Mouse (Mus musculus): ENCODE results near the gene Cdc37. TPM values are rescaled to one million over a fixed set of nuclear protein-coding genes. Genes with fewer than 3 reads are reported as not detected.

The Cdc37 gene
- polyA plus RNA-seq, 1 experiment from 2014 or later: 328 TPM

DNA sequence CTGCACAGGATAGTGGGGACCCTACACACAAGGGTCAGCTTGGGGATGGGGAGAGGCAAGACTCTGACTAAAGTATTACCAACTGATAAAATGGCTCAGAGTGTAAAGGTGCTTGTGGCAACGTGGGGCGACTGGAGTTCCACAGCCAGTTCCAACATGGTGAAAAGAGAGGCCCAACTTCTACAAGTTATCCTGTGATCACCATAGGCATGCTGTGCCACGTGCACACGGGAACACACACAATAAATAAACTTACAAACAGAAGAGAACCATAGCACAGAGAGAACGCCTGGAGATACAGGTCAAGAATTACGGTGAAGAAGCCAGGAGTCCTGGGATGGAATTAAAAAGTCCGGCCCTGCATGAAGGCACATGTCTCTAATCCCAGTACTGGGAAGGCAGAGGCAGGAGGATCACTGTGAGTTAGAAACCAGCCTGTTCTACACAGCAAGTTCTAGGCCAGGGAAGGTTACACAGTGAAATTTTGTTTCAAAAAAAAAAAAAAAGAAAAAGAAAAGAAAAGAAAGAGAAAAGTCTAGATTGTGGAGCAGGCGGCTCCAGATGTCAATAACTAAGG is 617 bp downstream of the Cdc37 start:
- no peaks in the 10 kb centered on the region for H3K27me3 ChIP-seq
- H3K27ac ChIP-seq: peak overlapping the region; percentile 77
- ATAC-seq (ENCODE audit: insufficient number of reproducible peaks, insufficient read depth, low FRiP score, low TSS enrichment, low read depth): no peak
- WGBS: 11% methylated on average over 8 of the region's 8 CpGs
- H3K4me3 ChIP-seq: peak overlapping the region; percentile 78
- H3K9ac ChIP-seq: peak overlapping the region; percentile 87
- peak overlapping the region; percentile 91 for H3K4me2 ChIP-seq
- H3K36me3 ChIP-seq: peaks cover 27% of the 10 kb centered on the region
- H3K9me3 ChIP-seq: no peaks in the 10 kb centered on the region
- H3K4me1 ChIP-seq: peaks cover 57% of the 10 kb centered on the region

DNA sequence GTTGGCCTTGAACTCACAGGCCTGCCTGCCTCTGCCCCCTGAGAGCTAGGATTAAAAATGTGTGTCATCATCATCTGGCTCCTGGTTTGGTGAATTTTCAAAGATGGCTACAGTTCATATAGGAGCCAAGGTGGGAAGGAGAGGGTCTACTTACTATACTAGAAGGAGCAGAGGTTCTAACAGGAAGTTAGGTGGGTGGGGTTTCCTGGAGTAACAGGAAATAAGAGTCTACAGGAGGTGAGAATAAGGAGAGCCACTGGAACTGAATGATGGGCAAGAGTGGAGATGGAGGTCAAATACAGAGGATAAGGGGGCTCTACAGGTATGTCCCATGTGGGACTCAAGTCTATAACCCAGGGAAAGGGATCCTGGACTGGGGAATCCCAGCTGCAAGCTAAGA is 1.4 kb downstream of the Cdc37 start:
- Histone ChIP-seq H3K27ac (no peak overlapping the region), H3K9me3 (no peaks in the 10 kb centered on the region), H3K36me3 (peaks cover 34% of the 10 kb centered on the region), H3K9ac (peak overlapping the region; percentile 87), H3K27me3 (no peaks in the 10 kb centered on the region), H3K4me3 (peak overlapping the region; percentile 78), H3K4me1 (peaks cover 49% of the 10 kb centered on the region), H3K4me2 (peak overlapping the region; percentile 91)
- ATAC-seq (ENCODE audit: insufficient number of reproducible peaks, insufficient read depth, low FRiP score, low TSS enrichment, low read depth): no peak

DNA sequence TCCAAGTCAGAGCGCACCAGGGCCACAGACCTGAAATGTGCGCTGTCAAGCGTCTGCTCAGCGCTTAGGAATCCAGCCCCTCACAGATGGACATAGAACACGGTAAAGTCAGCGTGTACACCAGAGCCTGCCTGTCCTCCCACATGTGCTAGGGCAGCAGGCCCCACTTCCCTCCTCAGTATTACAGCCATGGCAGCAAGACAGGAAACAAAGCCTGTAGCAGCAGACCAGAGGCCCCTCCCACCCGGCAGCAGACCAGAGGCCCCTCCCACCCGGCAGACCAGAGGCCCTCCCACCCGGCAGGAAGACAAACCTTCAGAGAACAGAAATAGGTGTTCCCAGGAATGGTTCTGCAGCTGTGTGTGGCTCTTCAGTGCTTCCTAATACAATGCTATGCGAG is 3.1 kb downstream of the Cdc37 start:
- 45% methylated on average over 10 of the region's 10 CpGs for WGBS
- Histone ChIP-seq H3K4me2 (peak overlapping the region; percentile 47), H3K27me3 (no peaks in the 10 kb centered on the region), H3K36me3 (peaks cover 51% of the 10 kb centered on the region), H3K27ac (no peak overlapping the region), H3K4me1 (peaks cover 37% of the 10 kb centered on the region), H3K9ac (peak overlapping the region; percentile 65), H3K9me3 (no peaks in the 10 kb centered on the region), H3K4me3 (peak overlapping the region; percentile 13; the same call in 1 of the 2 replicates)
- ATAC-seq (ENCODE audit: insufficient number of reproducible peaks, insufficient read depth, low FRiP score, low TSS enrichment, low read depth): no peak

DNA sequence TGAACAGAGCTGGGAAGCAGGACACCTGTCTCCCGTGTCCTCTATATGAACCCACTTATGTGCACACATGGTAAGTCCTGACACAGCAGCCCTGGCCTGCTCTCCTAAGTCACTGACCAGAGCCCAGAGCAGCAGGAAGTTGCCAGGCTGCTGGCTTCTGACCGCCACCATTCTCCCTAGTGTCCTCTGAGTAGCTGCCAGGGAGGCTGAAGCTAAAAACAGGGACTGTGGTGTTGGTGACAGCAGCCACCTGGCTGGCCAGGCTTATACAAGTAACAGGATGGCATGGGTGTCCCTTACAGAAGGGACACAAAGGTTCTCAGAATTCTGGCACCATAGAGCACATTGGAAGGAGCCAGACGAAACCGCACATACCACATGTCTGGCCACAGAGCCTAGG is 4.4 kb downstream of the Cdc37 start:
- no peak for ATAC-seq (ENCODE audit: insufficient number of reproducible peaks, insufficient read depth, low FRiP score, low TSS enrichment, low read depth)
- Histone ChIP-seq H3K27ac (no peak overlapping the region), H3K36me3 (peaks cover 64% of the 10 kb centered on the region), H3K9ac (no peak overlapping the region), H3K27me3 (no peaks in the 10 kb centered on the region), H3K4me3 (no peak overlapping the region), H3K4me1 (peaks cover 37% of the 10 kb centered on the region), H3K4me2 (no peak overlapping the region), H3K9me3 (no peaks in the 10 kb centered on the region)
- WGBS: 91% methylated on average over 4 of the region's 4 CpGs

DNA sequence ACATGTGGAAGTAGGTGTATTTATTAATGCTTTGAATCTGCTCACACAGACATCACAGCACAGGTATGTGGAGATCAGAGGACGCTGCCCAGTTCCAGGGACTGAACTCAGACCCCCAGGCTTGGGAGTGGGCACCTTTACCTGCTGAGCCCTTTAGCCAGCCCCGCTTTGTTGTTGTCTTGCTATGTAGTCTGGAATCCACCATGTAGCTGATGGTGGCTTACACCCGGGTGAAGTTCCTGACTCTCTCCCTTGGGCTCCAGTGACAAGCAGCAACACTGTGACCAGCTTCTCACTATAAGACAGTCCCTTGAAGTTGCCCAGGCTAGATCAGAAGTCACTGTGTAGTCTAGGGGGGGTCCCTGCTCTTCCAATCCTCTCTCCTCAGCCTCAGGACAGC is 5.4 kb downstream of the Cdc37 start:
- no peak overlapping the region for H3K4me3 ChIP-seq
- no peaks in the 10 kb centered on the region for H3K27me3 ChIP-seq
- H3K4me1 ChIP-seq: peaks cover 33% of the 10 kb centered on the region
- no peaks in the 10 kb centered on the region for H3K9me3 ChIP-seq
- peaks cover 75% of the 10 kb centered on the region for H3K36me3 ChIP-seq
- no peak overlapping the region for H3K27ac ChIP-seq
- no peak overlapping the region for H3K4me2 ChIP-seq
- 95% methylated on average over 3 of the region's 3 CpGs for WGBS
- no peak overlapping the region for H3K9ac ChIP-seq
- ATAC-seq (ENCODE audit: insufficient number of reproducible peaks, insufficient read depth, low FRiP score, low TSS enrichment, low read depth): no peak

DNA sequence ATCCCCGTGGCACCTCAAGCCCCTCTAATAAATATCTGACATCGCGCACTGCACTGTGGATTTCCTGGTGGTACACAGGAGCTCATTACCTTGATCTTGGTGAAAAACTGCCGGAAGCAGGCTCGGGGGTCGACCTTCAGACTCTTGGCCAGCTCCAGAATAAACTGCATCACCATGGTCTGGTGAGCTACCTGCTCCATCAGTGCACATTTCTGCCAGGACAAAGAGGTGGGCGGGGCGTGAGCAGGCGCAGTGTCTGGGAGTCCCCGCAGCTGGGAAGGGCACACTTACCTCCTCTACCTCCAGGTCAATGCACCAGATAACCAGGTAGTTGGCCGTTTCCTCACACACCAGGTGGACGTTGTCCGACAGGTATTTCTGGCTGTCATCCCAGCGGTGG is 7.9 kb downstream of the Cdc37 start:
- H3K36me3 ChIP-seq: peaks cover 94% of the 10 kb centered on the region

DNA sequence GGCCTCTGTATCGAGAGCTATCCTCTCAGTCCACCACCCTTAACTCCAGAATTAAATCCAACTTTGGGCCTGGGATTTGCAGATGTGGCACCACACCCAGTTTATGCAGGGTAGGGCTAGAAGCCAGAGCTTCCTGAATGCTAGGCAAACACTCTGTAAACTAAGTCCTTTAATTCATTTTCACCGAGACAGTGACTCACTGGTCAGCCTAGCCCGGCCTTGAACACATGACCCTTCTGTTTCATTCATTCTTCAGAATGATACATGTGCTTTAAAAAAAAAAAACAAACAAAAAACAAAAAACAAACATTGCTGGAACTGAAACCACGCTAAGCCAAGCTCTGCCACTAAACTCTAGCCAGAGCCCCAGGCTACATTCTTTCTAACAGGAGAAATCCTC is 11.4 kb downstream of the Cdc37 start:
- ATAC-seq (ENCODE audit: insufficient number of reproducible peaks, insufficient read depth, low FRiP score, low TSS enrichment, low read depth): no peak
- H3K4me1 ChIP-seq: no peaks in the 10 kb centered on the region
- H3K36me3 ChIP-seq: peaks cover 61% of the 10 kb centered on the region
- no peaks in the 10 kb centered on the region for H3K9me3 ChIP-seq
- H3K4me3 ChIP-seq: no peak overlapping the region
- WGBS: 81% methylated on average over 4 of the region's 4 CpGs
- no peak overlapping the region for H3K27ac ChIP-seq
- no peak overlapping the region for H3K4me2 ChIP-seq
- H3K27me3 ChIP-seq: no peaks in the 10 kb centered on the region
- H3K9ac ChIP-seq: no peak overlapping the region; the same call in 1 of the 2 replicates

More for the DNA sequence above, 7.9 kb downstream of the Cdc37 start:
- no peak overlapping the region for H3K4me3 ChIP-seq
- no peak for ATAC-seq (ENCODE audit: insufficient number of reproducible peaks, insufficient read depth, low FRiP score, low TSS enrichment, low read depth)
- H3K4me1 ChIP-seq: peaks cover 10% of the 10 kb centered on the region
- H3K9ac ChIP-seq: no peak overlapping the region
- no peaks in the 10 kb centered on the region for H3K9me3 ChIP-seq
- H3K27ac ChIP-seq: no peak overlapping the region
- no peaks in the 10 kb centered on the region for H3K27me3 ChIP-seq
- no peak overlapping the region for H3K4me2 ChIP-seq
- 91% methylated on average over 14 of the region's 14 CpGs for WGBS

DNA sequence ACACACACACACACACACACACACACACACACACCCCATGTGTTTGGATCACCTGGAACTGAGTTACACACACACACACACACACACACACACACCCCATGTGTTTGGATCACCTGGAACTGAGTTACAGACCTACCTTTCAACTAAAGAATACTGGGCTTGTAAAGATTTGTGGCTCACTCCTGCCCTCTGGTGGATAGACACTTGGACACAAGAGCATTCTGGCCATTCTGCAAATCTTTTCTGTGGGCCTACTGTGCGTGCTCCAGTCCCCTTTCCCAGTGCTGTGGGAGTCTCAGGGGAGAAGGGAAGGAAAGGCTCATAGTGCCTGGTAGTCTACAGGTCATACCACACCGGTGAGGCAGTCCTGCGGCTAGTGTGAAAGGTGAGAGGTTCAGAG is 12.6 kb downstream of the Cdc37 start:
- no peak overlapping the region for H3K4me2 ChIP-seq
- H3K27me3 ChIP-seq: no peaks in the 10 kb centered on the region
- peaks cover 50% of the 10 kb centered on the region for H3K36me3 ChIP-seq
- no peak for ATAC-seq (ENCODE audit: insufficient number of reproducible peaks, insufficient read depth, low FRiP score, low TSS enrichment, low read depth)
- H3K4me1 ChIP-seq: no peaks in the 10 kb centered on the region
- H3K9me3 ChIP-seq: no peaks in the 10 kb centered on the region
- H3K9ac ChIP-seq: no peak overlapping the region
- H3K4me3 ChIP-seq: no peak overlapping the region
- WGBS: 61% methylated on average over 3 of the region's 3 CpGs
- no peak overlapping the region for H3K27ac ChIP-seq

DNA sequence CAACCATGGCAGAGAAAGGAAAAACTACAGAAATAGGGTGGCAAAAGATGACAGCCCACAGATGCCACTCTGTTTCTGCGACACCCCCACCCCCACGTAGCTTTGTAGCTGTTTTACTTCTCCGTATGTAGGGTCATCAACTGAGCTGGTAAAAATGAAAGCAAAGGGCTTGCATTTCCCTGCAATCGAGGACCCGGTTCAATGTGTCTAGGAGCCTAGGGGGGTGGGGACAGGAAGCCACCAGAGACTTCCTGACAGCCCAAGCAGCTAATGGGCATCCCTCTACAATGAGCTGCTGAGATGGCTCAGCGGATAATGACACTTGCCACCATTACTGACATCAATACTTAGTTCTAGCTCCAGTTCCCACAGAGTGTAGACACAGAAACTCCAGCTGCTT is 13.4 kb downstream of the Cdc37 start:
- no peaks in the 10 kb centered on the region for H3K4me1 ChIP-seq
- 83% methylated on average over 6 of the region's 6 CpGs for WGBS
- no peaks in the 10 kb centered on the region for H3K27me3 ChIP-seq
- H3K9me3 ChIP-seq: no peaks in the 10 kb centered on the region
- H3K4me2 ChIP-seq: no peak overlapping the region
- no peak overlapping the region for H3K4me3 ChIP-seq
- H3K36me3 ChIP-seq: peaks cover 41% of the 10 kb centered on the region
- no peak overlapping the region for H3K27ac ChIP-seq
- ATAC-seq (ENCODE audit: insufficient number of reproducible peaks, insufficient read depth, low FRiP score, low TSS enrichment, low read depth): no peak
- no peak overlapping the region for H3K9ac ChIP-seq

DNA sequence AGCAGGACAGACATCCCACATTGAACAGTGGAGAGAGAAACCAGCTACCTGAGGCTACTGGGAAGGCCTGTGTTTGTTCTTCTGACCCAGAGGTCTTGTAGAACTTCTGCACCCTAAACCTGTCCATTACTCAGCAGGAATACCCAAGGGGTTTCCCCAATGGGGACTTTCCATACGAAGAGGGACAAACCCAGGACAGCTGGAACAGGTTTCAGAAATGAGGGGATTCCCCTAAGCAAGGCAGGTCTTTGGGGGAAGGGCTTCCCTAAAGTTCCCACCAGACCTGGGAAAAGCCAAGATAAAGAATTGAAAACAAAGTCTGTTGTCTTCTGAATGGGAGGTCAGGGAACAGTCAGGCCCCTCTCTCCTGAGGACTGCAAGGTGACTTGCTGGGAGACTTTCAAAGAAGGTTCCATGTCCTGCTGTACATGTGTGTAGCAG is 13.8 kb downstream of the Cdc37 start:
- H3K4me2 ChIP-seq: no peak overlapping the region
- H3K4me3 ChIP-seq: no peak overlapping the region
- no peaks in the 10 kb centered on the region for H3K4me1 ChIP-seq
- no peaks in the 10 kb centered on the region for H3K9me3 ChIP-seq
- ATAC-seq (ENCODE audit: insufficient number of reproducible peaks, insufficient read depth, low FRiP score, low TSS enrichment, low read depth): no peak
- no peak overlapping the region for H3K27ac ChIP-seq
- 42% methylated on average over 1 of the region's 1 CpGs for WGBS
- H3K9ac ChIP-seq: no peak overlapping the region
- H3K36me3 ChIP-seq: peaks cover 37% of the 10 kb centered on the region
- H3K27me3 ChIP-seq: no peaks in the 10 kb centered on the region

DNA sequence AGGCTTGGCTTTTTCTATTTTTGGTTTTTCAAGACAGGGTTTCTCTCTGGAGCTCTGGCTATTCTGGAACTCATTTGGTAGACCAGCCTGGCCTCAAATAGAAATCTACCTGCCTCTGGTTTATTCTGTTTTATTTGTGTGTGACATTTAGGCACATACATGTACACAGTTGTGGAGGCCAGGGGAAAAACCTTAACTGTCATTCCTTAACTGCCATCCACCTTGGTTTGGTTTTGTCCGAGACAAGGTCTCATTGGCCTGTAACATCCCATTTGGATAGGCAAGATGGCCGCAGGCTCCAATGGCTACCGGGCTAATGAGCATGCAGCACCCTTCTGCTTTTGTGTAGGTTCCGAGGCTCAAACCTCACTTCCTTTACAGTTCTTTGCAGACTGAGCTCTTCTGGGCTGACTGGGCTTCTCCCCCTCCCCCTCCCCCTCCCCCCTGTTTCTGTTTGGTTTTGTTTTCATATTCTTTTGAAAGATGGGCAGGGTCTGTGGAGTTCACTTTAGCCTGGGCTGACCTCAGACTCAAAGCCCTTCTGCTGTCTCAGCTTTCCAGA is 14.4 kb downstream of the Cdc37 start:
- H3K4me3 ChIP-seq: no peak overlapping the region
- no peaks in the 10 kb centered on the region for H3K27me3 ChIP-seq
- H3K9ac ChIP-seq: no peak overlapping the region
- 75% methylated on average over 4 of the region's 4 CpGs for WGBS
- H3K4me1 ChIP-seq: peaks cover 3% of the 10 kb centered on the region
- H3K9me3 ChIP-seq: no peaks in the 10 kb centered on the region
- peaks cover 32% of the 10 kb centered on the region for H3K36me3 ChIP-seq
- H3K27ac ChIP-seq: no peak overlapping the region
- H3K4me2 ChIP-seq: no peak overlapping the region
- ATAC-seq (ENCODE audit: insufficient number of reproducible peaks, insufficient read depth, low FRiP score, low TSS enrichment, low read depth): no peak

DNA sequence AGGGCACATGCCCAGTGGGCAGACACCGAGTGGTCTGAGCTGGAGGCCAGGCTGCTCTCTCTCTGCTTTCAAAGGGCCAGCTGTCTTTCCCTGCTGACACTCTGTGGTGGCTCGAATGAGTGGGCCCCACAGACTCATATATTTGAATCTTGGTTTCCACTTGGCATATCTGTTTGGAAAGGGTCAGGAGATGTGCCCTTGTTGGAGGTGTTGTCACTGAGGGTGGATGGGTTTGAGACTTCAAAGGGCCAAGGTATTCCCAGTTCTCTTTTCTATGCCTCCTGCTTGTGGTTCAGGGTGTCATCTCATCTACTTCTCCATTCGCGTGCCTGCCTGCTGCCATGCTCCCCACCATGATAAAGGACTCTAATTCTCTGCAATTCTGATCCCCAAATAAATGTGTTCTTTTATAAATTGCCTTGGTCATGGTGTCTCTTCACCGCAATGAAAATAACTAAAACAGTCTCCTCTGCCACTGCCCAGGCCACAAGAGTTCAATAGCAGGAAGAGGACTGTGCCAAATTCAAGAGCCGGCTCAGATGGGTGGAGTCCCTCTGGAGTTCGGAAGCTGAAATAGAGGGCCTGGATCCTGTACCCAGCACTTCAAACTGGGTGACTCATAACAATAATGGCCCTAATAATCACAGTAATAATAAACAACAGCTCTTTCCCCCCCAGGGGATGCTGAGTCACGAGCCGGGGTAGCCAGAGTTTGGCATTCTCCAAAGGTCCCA is 15.0 kb downstream of the Cdc37 start:
- H3K9ac ChIP-seq: no peak overlapping the region
- no peak for ATAC-seq (ENCODE audit: insufficient number of reproducible peaks, insufficient read depth, low FRiP score, low TSS enrichment, low read depth)
- 71% methylated on average over 9 of the region's 9 CpGs for WGBS
- H3K27ac ChIP-seq: no peak overlapping the region
- no peaks in the 10 kb centered on the region for H3K9me3 ChIP-seq
- H3K4me2 ChIP-seq: no peak overlapping the region
- H3K27me3 ChIP-seq: no peaks in the 10 kb centered on the region
- no peak overlapping the region for H3K4me3 ChIP-seq
- H3K36me3 ChIP-seq: peaks cover 25% of the 10 kb centered on the region
- H3K4me1 ChIP-seq: peaks cover 7% of the 10 kb centered on the region
